Mouse (Mus musculus): ENCODE results near the gene Slco1a5. TPM values are rescaled to one million over a fixed set of nuclear protein-coding genes. Genes with fewer than 3 reads are reported as not detected.

Slco1a5 gene
- total and polyA plus RNA-seq, 3 experiments = 0.04 TPM; not detected in 2

- TF ChIP-seq MAZ (IDR thresholded peaks at IDR 0.05; ENCODE audit: low read depth, low read length) (no peak), E2F4 (IDR thresholded peaks at IDR 0.05; ENCODE audit: borderline replicate concordance, low read depth, low read length) (no peak), TAL1 (IDR thresholded peaks at IDR 0.05; ENCODE audit: low read length) (no peak), KAT2A (conservative IDR thresholded peaks at IDR 0.05; ENCODE audit: low read depth, low read length) (no peak), ZNF384 (IDR thresholded peaks at IDR 0.05; ENCODE audit: low read depth, low read length) (no peak), POLR2AphosphoS5 (IDR thresholded peaks at IDR 0.05; ENCODE audit: borderline replicate concordance, low read depth, low read length) (no peak), USF2 (IDR thresholded peaks at IDR 0.05; ENCODE audit: borderline replicate concordance in 1 of 2, insufficient read depth in 1 of 2, low read depth in 1 of 2, low read length in 2 of 2) (no peak), SIN3A (IDR thresholded peaks at IDR 0.05; ENCODE audit: low read length) (no peak), NELFE (IDR thresholded peaks at IDR 0.05; ENCODE audit: low read depth, low read length) (no peak), MYC (IDR thresholded peaks at IDR 0.05; ENCODE audit: low read depth, low read length) (peak; percentile 79; the same call in 1 of the 2 replicates), POLR2A (IDR thresholded peaks at IDR 0.05; ENCODE audit: control insufficient read depth in 1 of 2, insufficient read depth in 1 of 2, low read depth in 1 of 2, low read length in 2 of 2, poor library complexity in 1 of 2) (no peak), ZMIZ1 (IDR thresholded peaks at IDR 0.05; ENCODE audit: low read depth, low read length) (no peak)
These were observed 20.8 kb upstream of the Slco1a5 start (continued) for GRCm38 (mm10) chr6:142343561-142343960.

GRCm38 (mm10) chr6:142339576-142339975, 16.8 kb upstream of the Slco1a5 start:
- no peaks in the 10 kb centered on the region for H3K9me3 ChIP-seq (replicated peaks; ENCODE audit: insufficient read depth, low read length)
- H3K27ac ChIP-seq (ENCODE audit: control insufficient read depth, low read depth, low read length) = no peak overlapping the region
- H3K4me1 ChIP-seq (ENCODE audit: control insufficient read depth in 1 of 2, insufficient read depth in 2 of 2, low read length in 2 of 2) = no peaks in the 10 kb centered on the region
- H3K9ac ChIP-seq (ENCODE audit: control insufficient read depth, low read depth, low read length, poor library complexity, severe bottlenecking) = no peak overlapping the region
- peaks cover 0 to 2% of the 10 kb centered on the region in 2 experiments; a peak in 2 of 4 replicates for H3K27me3 ChIP-seq (ENCODE audit: control insufficient read depth in 1 of 2, insufficient read depth in 2 of 2, low read length in 2 of 2)
- H3K4me3 ChIP-seq (ENCODE audit: control insufficient read depth in 1 of 2, insufficient read depth in 1 of 2, low read depth in 2 of 2, low read length in 2 of 2) = no peak overlapping the region
- no peaks in the 10 kb centered on the region for H3K79me2 ChIP-seq (ENCODE audit: control insufficient read depth, insufficient read depth, low read length, poor library complexity)
- H3K36me3 ChIP-seq (ENCODE audit: control insufficient read depth in 1 of 2, insufficient read depth in 2 of 2, low read length in 2 of 2) = no peaks in the 10 kb centered on the region
- DNase-seq (ENCODE audit: low read depth, low spot score) = no peak
- TF ChIP-seq POLR2A (IDR thresholded peaks at IDR 0.05; ENCODE audit: control insufficient read depth in 1 of 2, insufficient read depth in 1 of 2, low read depth in 1 of 2, low read length in 2 of 2, poor library complexity in 1 of 2) = no peak
- no peak for TF ChIP-seq MAZ (IDR thresholded peaks at IDR 0.05; ENCODE audit: low read depth, low read length)
- TF ChIP-seq CTCF (IDR thresholded peaks at IDR 0.05 in 2 of 3, conservative IDR thresholded peaks at IDR 0.05 in 1 of 3; ENCODE audit: control insufficient read depth in 1 of 3, insufficient read depth in 1 of 3, low read depth in 2 of 3, low read length in 3 of 3, poor library complexity in 1 of 3, severe bottlenecking in 1 of 3) = no peak
- TF ChIP-seq MYB (IDR thresholded peaks at IDR 0.05; ENCODE audit: low read depth, low read length) = no peak
- TF ChIP-seq POLR2AphosphoS5 (IDR thresholded peaks at IDR 0.05; ENCODE audit: borderline replicate concordance, low read depth, low read length) = no peak
- TF ChIP-seq BHLHE40 (IDR thresholded peaks at IDR 0.05; ENCODE audit: borderline replicate concordance, low read depth, low read length) = no peak
- no peak for TF ChIP-seq CHD1 (IDR thresholded peaks at IDR 0.05; ENCODE audit: low read depth, low read length)
- TF ChIP-seq MAX (IDR thresholded peaks at IDR 0.05; ENCODE audit: low read length) = no peak
- TF ChIP-seq MAFK (IDR thresholded peaks at IDR 0.05; ENCODE audit: borderline replicate concordance, low read depth, low read length) = no peak
- TF ChIP-seq CHD2 (IDR thresholded peaks at IDR 0.05; ENCODE audit: low read length) = no peak
- TF ChIP-seq SIN3A (IDR thresholded peaks at IDR 0.05; ENCODE audit: low read length) = no peak
- TF ChIP-seq GABPA (IDR thresholded peaks at IDR 0.05; ENCODE audit: low read depth, low read length) = no peak
- TF ChIP-seq ZKSCAN1 (IDR thresholded peaks at IDR 0.05; ENCODE audit: low read depth, low read length) = no peak
- TF ChIP-seq KAT2A (conservative IDR thresholded peaks at IDR 0.05; ENCODE audit: low read depth, low read length) = no peak
